28 mouse cellular contexts compared by ENCODE assay signal in genomic region chr3:65374729-65375128, GRCm38 (mm10). TPM values are rescaled to one million over a fixed set of nuclear protein-coding genes. Genes with fewer than 3 reads are reported as not detected.
DNase-seq lines count a peak whose midpoint lies in the region; ATAC-seq lines count a peak whose summit lies in the region.
"Had no signal": no experiment of that assay in that cellular context is flagged by ENCODE, and none has a peak within 500 bp of the region (broad histone marks: within the 10 kb centered on the region; RNA-seq: fewer than 3 reads in every experiment).

No protein-coding gene starts in this region.

- no peak overlapping the region for H3K4me2 ChIP-seq in heart, embryonic 13.5 days
- H3K4me2 ChIP-seq: embryonic facial prominence, embryonic 13.5 days; forebrain, embryonic 13.5 days; heart, embryonic 12.5 days; hindbrain, embryonic 12.5 days; hindbrain, embryonic 15.5 days had no signal

- DNase-seq in adrenal gland, postnatal 14 days = peak; percentile 34
- no peak for DNase-seq in adrenal gland, adult 18-20 months (ENCODE audit: low spot score in 2 of 2)
- no peak for DNase-seq in heart, postnatal 4 days
- peak; percentile 58 for DNase-seq in 3T3-L1 (ENCODE audit: low read depth, low spot score)
- DNase-seq in left cerebral cortex, postnatal 25 days (ENCODE audit: low spot score in 2 of 2) = no peak
- DNase-seq in left cerebral cortex, adult 11 months (ENCODE audit: low spot score) = no peak
- DNase-seq: adrenal gland, adult 8-10 months; cerebellum, adult 11 months; cerebellum, adult 2 months; cerebellum, postnatal 10 days; cerebellum, postnatal 36 days; embryo, embryonic 11 days; gastrocnemius, postnatal 25 days; heart, postnatal 14 days; kidney, adult 2 months had no signal

- WGBS in heart, embryonic 13.5 days = 68% methylated on average over 3 of the region's 3 CpGs

- H3K27me3 ChIP-seq in heart, embryonic 13.5 days (replicated peaks) = no peaks in the 10 kb centered on the region
- H3K27me3 ChIP-seq: embryonic facial prominence, embryonic 13.5 days; forebrain, embryonic 13.5 days; heart, embryonic 12.5 days; hindbrain, embryonic 12.5 days; hindbrain, embryonic 15.5 days; Patski had no signal

- H3K4me1 ChIP-seq in heart, embryonic 13.5 days = peaks cover 15% of the 10 kb centered on the region
- H3K4me1 ChIP-seq: embryonic facial prominence, embryonic 13.5 days; forebrain, embryonic 13.5 days; hindbrain, embryonic 15.5 days had no signal

- H3K4me3 ChIP-seq in heart, embryonic 13.5 days = no peak overlapping the region
- H3K4me3 ChIP-seq: embryonic facial prominence, embryonic 10.5 days; embryonic facial prominence, embryonic 13.5 days; erythroblast, embryonic 14.5 days; forebrain, embryonic 10.5 days; forebrain, embryonic 13.5 days; heart, embryonic 12.5 days; hindbrain, embryonic 12.5 days; hindbrain, embryonic 15.5 days had no signal

- H3K9me3 ChIP-seq in heart, embryonic 13.5 days = no peaks in the 10 kb centered on the region
- H3K9me3 ChIP-seq: embryonic facial prominence, embryonic 10.5 days; embryonic facial prominence, embryonic 13.5 days; forebrain, embryonic 10.5 days; forebrain, embryonic 13.5 days; heart, embryonic 12.5 days; hindbrain, embryonic 12.5 days; hindbrain, embryonic 15.5 days had no signal

- 0 out of 2 replicates have a peak overlapping the region, but pooled peaks have one; percentile 20 for H3K27ac ChIP-seq in heart, embryonic 13.5 days (replicated peaks)
- H3K27ac ChIP-seq: embryonic facial prominence, embryonic 10.5 days; embryonic facial prominence, embryonic 13.5 days; forebrain, embryonic 13.5 days; hindbrain, embryonic 12.5 days; hindbrain, embryonic 15.5 days had no signal

- ATAC-seq in heart, embryonic 13.5 days (ENCODE audit: extremely low read depth, insufficient number of reproducible peaks, low FRiP score, low TSS enrichment) = no peak
- 0 out of 2 replicates have a peak, but pooled peaks have one; percentile 5 for ATAC-seq in granulocyte monocyte progenitor cell, adult 5-6 weeks (replicated peaks; ENCODE audit: poor library complexity, severe bottlenecking)
- ATAC-seq: forebrain, embryonic 13.5 days; forebrain, embryonic 16.5 days; intestine, postnatal 0 days; Patski had no signal

- H3K36me3 ChIP-seq in heart, embryonic 13.5 days = peaks cover 69% of the 10 kb centered on the region

- intact Hi-C loops in left cerebral cortex, postnatal 25 days (cut with DNase I) = no loop called here

- H3K9ac ChIP-seq in heart, embryonic 13.5 days = no peak overlapping the region
- H3K9ac ChIP-seq: embryonic facial prominence, embryonic 13.5 days; forebrain, embryonic 13.5 days; heart, embryonic 12.5 days; hindbrain, embryonic 12.5 days; hindbrain, embryonic 15.5 days had no signal

RNA-seq across cellular contexts. Expression of gene Ssr3, which starts 17.7 kb away (rescaled TPM):
- total RNA-seq in adrenal gland, postnatal 14 days (2021) = 168 and 188 TPM in 2 replicates
- total RNA-seq in adrenal gland, adult 18-20 months (2021) = 100 to 1,000 TPM; 155 to 195 TPM
- polyA plus RNA-seq in heart, embryonic 13.5 days (2015; fragmentation: Nextera tagmentation; extraction: Ambion mirVana) = 200 and 212 TPM in 2 replicates
- total RNA-seq in heart, postnatal 4 days (2021) = 100 to 1,000 TPM; 178 TPM
- 316 and 354 TPM in 2 replicates for total RNA-seq in granulocyte monocyte progenitor cell, adult 5-6 weeks (2014; fragmentation: Nextera tagmentation)
- 429 and 473 TPM in 2 replicates for total RNA-seq in granulocyte monocyte progenitor cell, adult 5-6 weeks (2017)
- total RNA-seq in left cerebral cortex, postnatal 25 days (2021) = 10 to 100 TPM; 86.2 to 92.5 TPM

Comparison
In these comparisons a context has a peak if more than half of its experiments do, and no peak if none do; other contexts are left out.
1. DNase-seq: peak in adrenal gland, postnatal 14 days (single experiment) and 3T3-L1 (single experiment); none in adrenal gland, adult 18-20 months (0 of 2), heart, postnatal 4 days (single experiment), left cerebral cortex, postnatal 25 days (0 of 2) and left cerebral cortex, adult 11 months (single experiment).